Mouse (Mus musculus): ENCODE measurements at regions not wholly inside any gene's neighbourhood (a gene's known extent, or its start where the extent isn't known, plus 50 kb on each side); places are given as distances from the start of the nearest gene placed in this dataset.
"Not testable (repeated sequence)": the region's sequence is repeated elsewhere in the genome, so short reads cannot be mapped to it uniquely, and the experiment has no call there.

DNA sequence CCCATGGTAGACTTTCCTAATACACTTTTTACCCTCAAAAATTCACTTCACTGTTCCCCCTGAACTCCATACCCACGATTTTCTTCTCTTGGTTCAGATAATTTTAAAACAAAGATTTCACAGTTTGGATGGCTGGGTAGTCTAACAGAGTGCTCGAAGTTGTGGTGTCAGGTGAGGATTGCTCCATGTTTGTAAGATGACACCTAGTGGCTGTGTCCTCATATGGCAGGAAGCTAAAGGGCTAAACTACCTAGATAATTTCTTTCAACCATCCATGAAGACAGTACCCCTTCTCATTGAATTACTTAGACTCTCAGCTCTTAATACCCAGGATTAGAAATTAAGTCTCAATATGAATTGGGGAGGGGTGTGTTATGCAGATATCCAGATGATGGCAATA lies 708.9 kb upstream of the Cypt1 start:
- TF ChIP-seq CTCF (conservative IDR thresholded peaks at IDR 0.05; ENCODE audit: insufficient read depth, insufficient read length, low read depth, low read length): 0 out of 2 replicates have a peak, but pooled peaks have one; percentile 16
- TF ChIP-seq POLR2A (IDR thresholded peaks at IDR 0.05; ENCODE audit: low read depth, low read length): no peak
- WGBS: 39% methylated on average over 2 of the region's 2 CpGs
- DNase-seq: no peak
- H3K27ac ChIP-seq (ENCODE audit: insufficient read depth, low read depth, low read length): no peak overlapping the region
- H3K4me1 ChIP-seq (ENCODE audit: control insufficient read depth, insufficient read depth, low read length): no peaks in the 10 kb centered on the region
- H3K27me3 ChIP-seq (replicated peaks; ENCODE audit: control insufficient read depth, insufficient read depth, low read length): no peaks in the 10 kb centered on the region
- H3K36me3 ChIP-seq (ENCODE audit: control insufficient read depth, insufficient read depth, low read length): no peaks in the 10 kb centered on the region
- H3K4me3 ChIP-seq (ENCODE audit: insufficient read depth, low read depth, low read length): no peak overlapping the region

DNA sequence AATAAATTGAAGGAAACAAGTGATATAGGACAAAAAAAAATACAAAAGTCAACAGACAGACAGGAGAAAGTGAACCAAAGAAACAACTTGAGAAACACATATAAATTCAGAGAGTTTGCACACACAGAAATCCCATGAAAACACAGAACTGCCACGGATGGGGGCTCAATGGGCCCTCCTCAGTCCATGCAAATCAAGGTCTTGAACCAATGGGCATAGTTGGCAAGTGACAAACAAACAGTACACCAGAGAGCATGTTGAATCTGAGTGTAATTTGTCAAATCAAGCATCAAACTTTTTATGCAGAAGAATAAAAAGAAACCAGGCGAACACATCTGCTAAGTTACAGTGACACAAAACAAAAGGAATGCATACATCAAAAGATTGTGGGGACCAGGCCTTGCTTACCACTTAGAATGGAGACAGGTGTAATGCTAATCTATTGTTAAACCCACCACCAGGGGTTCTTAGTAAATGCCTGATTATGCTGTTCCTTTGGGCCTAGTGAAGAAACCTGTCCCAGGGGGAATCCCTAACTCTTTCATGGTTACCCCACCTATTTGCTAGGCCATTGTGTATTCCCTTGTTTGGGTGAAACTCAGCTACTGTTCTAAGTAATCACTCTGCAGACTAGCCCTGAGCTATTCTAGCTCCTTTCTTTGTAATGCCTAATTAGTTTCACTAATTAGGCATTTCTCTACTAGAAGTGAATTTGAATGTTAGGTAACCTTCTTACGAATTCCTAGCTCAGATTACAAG lies 676.4 kb upstream of the Cypt1 start:
- not testable (repeated sequence) for DNase-seq; H3K4me1 ChIP-seq (ENCODE audit: control insufficient read depth, insufficient read depth, low read length)
- 49% methylated on average over 3 of the region's 3 CpGs for WGBS

More for the DNA sequence above, 676.4 kb upstream of the Cypt1 start:
- H3K36me3 ChIP-seq (ENCODE audit: control insufficient read depth, insufficient read depth, low read length); H3K4me3 ChIP-seq (ENCODE audit: insufficient read depth, low read depth, low read length); H3K27me3 ChIP-seq (replicated peaks; ENCODE audit: control insufficient read depth, insufficient read depth, low read length); H3K27ac ChIP-seq (ENCODE audit: insufficient read depth, low read depth, low read length): not testable (repeated sequence)

All from kidney, adult 2 months (tissue).